Mouse (Mus musculus) heart, adult 11 months (tissue): ENCODE measurements around the gene Olfr103.

Experiments
- DNase-seq: peaks from one replicate; pipeline ENCODE4 v3.0.0; 2022

Gene Olfr103

DNA sequence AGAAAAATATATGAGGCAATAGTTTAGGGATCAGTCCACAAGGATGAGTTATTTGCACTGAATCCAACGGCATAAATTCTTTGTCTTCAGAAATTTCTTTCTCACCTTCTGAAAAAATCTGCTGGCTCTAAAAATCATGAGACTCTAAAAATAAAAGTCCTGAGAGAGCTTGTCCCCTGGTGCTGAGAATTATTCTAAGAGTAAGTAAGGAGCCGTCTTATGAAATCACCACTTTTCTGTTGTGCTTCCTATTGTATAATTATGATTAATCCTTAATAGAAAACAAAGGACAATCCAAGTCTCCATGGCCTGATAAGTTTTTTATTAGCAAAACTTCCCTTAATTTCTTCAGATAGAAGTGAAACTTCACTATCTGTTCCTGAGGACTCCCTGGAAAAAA, at the start of gene Olfr103:
Gene Olfr103, minus strand, starts transcription at position 101 of the 400 bp plus-strand sequence.
- no peak for DNase-seq

DNA sequence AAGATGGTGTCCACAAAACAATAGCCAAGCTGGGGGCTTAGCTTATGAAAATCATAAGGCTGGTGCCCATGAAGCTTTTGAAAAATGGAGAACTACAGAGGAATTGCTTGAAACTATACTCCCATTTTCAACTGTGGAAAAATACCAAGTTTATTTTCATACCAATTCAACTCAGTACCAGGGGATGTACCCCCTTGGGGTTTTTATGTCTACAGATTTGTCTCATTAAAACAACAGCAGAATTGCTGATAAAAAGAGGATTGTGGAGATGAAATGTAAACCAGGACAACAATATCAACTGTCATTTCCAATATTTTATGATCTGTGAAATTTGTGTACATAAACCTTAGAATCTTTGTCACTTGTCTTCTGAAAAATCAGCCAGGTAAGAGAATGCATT, 39.2 kb upstream of the Olfr103 start, which contains the start of gene Olfr105-ps:
Gene Olfr105-ps, plus strand, starts transcription at position 301 of the 400 bp plus-strand sequence.
- no peak for DNase-seq

DNA sequence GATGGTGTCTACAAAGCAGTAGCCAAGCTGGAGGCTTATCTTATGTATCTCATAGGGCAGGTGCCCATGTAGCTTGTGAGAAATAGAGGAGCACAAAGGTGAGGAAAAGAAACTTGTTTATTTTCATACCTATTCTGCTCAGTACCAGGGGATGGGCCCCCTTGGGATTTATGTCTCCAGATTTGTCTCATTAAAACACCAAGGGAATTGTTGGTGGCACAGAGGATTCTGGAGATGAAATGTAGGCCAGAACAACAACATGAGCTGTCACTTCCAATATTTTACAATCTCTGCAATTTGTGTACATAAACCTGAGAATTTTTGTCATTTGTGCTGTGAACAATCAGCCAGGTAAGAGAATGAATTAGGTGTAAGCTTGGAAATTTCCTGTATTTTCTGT, 19.8 kb upstream of the Olfr103 start, which contains the start of gene Olfr104-ps:
Gene Olfr104-ps, plus strand, starts transcription at position 301 of the 400 bp plus-strand sequence.
- no peak for DNase-seq

DNA sequence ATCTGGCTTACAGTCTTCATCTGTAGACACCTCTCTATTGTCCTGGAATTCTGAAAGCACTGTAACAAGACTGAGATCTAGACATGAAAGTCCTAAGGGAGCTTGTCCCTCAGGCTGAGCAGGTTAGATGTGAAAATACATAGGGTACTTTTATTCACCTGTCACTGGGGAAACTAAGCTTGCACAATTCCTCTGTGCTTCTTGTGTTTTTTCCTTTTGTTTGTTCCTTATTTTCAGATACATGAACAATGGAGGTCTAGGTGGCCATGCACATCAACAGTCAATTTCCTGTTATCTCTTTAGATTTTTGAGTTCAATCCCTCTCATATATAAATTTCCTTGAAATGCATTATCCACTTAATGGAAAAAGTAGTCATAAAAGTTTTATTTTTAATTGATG, 22.5 kb downstream of the Olfr103 start, which contains the start of gene Olfr102:
Gene Olfr102, minus strand, starts transcription at position 101 of the 400 bp plus-strand sequence.
- DNase-seq, result no peak

DNA sequence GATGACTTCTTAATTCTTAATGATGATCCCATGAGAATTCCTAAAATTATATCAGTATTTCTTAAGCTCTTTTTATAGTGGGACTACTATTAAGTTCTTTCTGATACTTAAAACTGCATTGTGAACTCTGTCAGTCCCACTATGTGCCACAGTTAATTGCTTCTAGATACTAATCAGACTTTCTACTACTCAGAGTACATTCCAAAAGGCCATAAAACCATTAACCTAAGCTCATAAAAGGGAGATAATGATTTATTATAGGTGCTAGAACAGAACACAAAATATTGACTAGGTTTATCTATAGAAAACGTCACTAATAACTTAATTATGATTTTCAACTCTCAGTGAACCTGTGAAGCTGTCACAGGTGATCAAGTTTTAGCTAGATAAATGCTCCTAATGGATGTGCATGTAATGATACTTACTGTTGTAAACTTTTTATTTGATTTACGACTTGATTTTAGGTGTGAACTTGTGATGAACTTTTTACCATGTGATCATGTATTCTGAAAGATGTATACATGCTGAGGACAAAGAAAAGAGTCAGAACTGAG, 29.3 kb downstream of the Olfr103 start:
- DNase-seq, result no peak

DNA sequence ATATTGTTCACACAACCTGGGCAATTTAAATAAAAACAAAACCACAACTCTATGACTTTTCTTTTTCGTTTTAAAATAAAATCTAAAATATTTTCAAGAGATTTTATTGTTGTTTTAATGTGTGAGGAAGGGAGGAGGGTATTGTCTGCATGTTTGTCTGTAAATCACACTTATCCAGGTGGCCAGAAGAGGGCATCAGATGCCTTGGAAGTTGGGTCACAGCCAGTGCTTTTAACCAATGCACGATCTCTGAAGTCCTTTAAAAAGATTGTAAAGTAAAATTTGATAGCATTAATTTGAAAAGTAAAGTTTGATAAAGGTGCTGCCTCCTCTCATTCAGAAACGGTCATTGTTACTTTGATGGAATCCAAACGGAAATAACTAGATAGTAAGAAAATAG, 31.0 kb downstream of the Olfr103 start:
- DNase-seq, result no peak

DNA sequence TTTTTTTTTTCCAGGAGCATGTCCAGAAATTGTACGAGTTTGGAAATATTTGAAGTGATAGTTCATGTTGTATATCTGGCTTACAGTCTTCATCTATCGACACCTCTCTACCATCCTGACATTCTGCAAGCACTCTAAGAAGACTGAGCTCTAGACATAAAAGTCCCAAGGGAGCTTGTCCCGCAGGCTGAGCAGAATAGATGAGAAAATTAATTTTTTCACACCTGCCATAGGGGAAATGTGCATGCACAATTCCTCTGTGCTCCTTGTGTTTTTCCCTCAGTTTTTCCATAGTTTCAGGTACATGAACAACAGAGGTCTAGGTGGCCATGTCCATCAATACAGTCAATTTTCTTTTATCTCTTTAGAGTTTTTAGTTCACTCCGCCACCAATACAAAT, 35.3 kb downstream of the Olfr103 start, which contains the start of gene Olfr101:
Gene Olfr101, minus strand, starts transcription at position 101 of the 400 bp plus-strand sequence.
- peak; percentile 40 for DNase-seq
